Mouse (Mus musculus) small intestine, adult 2 months (tissue): ENCODE measurements around the gene Olfr61. TPM values are rescaled to one million over a fixed set of nuclear protein-coding genes. Genes with fewer than 3 reads are reported as not detected.

Source experiments
- H3K27ac ChIP-seq: fragments of 200-500 bp; 2 replicates; pipeline ENCODE4 v1.5.1; 2012; ENCODE audit warnings: low read depth, low read length, control low read depth, inconsistent platforms; ENCODE audit not compliant: insufficient read depth
- H3K27me3 ChIP-seq: fragments of 200-500 bp; 2 replicates; pipeline ENCODE4 v1.6.1; 2012; ENCODE audit warnings: mild to moderate bottlenecking, moderate library complexity, low read length, inconsistent platforms; ENCODE audit not compliant: control insufficient read depth, insufficient read depth
- H3K36me3 ChIP-seq: fragments of 200-500 bp; 2 replicates; pipeline ENCODE4 v1.6.1; 2012; ENCODE audit warnings: mild to moderate bottlenecking, low read length, control low read depth, inconsistent platforms; ENCODE audit not compliant: control insufficient read depth, insufficient read depth
- H3K4me1 ChIP-seq: fragments of 200-500 bp; 2 replicates; pipeline ENCODE4 v1.6.1; 2012; ENCODE audit warnings: low read length, inconsistent platforms, mixed read lengths; ENCODE audit not compliant: control insufficient read depth, insufficient read depth, insufficient read length
- H3K4me3 ChIP-seq: fragments of 200-500 bp; 2 replicates; pipeline ENCODE4 v1.5.1; 2012; ENCODE audit warnings: low read depth, mild to moderate bottlenecking, control low read depth, inconsistent platforms, low read length, moderate library complexity
- CTCF ChIP-seq: fragments of 200-500 bp; IDR thresholded peaks from 2 replicates; pipeline ENCODE4 v1.5.1; 2012; ENCODE audit warnings: low read depth, mild to moderate bottlenecking, control low read depth, inconsistent platforms, low read length, moderate library complexity, mixed read lengths; ENCODE audit not compliant: insufficient replicate concordance, insufficient read length; ENCODE audit errors: extremely low read depth
- POLR2A ChIP-seq: fragments of 200-500 bp; IDR thresholded peaks from 2 replicates; pipeline ENCODE4 v1.6.1; 2012; ENCODE audit warnings: low read depth, mild to moderate bottlenecking, control low read depth, inconsistent platforms, low read length, moderate library complexity
- WGBS: fragments of 180-500 bp; shearing (Covaris S2); methylation state at CpG from one replicate; pipeline ENCODE4 v1.1.7; 2018; 5-methylcytosine and 5-hydroxymethylcytosine counted together
- polyA plus RNA-seq: library from polyadenylated mRNA; depleted of rRNA; stranded (reverse); fragments of >200 nt; gene quantifications from 2 replicates; pipeline ENCODE4 v1.2.3, GENCODE M21; 2012; rRNA removed

Gene Olfr61
- polyA plus RNA-seq, 1 experiment, result not detected

DNA sequence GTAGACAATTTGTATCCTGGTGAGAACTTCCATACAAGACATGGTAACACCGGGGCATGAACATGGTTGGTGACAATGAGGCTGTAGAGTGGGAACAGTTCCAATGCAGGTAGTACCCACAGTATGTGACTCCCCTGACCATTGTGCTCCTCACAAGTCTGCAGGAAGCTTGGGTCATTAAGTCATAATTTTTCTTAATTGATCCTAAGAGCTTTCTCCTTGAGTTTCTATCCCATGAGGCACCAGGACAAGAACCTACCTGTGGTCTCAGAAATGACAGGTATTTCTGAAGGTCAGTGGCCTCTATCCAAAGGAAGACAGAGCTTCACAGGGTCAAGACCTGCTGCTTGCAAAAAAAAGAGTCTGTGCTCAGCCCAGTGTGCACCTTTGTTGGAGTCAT is 52.9 kb downstream of the Olfr61 start, which contains the start of gene Olfr45:
Gene Olfr45, plus strand, starts transcription at position 301 of the 400 bp plus-strand sequence.
- Histone ChIP-seq H3K4me3 (no peak within 1 kb of the TSS), H3K4me1 (no peaks in the 10 kb centered on the region), H3K27ac (no peak within 1 kb of the TSS), H3K27me3 (no peaks in the 10 kb centered on the region), H3K36me3 (no peaks in the 10 kb centered on the region)
- TF ChIP-seq POLR2A (no peak), CTCF (no peak)
- WGBS, result 89% methylated on average over 1 of the region's 1 CpGs

Other genes with a start within 250 kb of the Olfr61 start
- 0.04 TPM in 1 of 2 replicates, not detected in the other for gene Olfr531, start 226.1 kb upstream of the Olfr61 start, polyA plus RNA-seq
- gene Olfr532, start 207.3 kb upstream of the Olfr61 start, polyA plus RNA-seq, result not detected in 2 replicates
- not detected in 2 replicates for gene Olfr533, start 165.6 kb upstream of the Olfr61 start, polyA plus RNA-seq
- not detected in 2 replicates for gene Olfr535, start 144.8 kb upstream of the Olfr61 start, polyA plus RNA-seq
- gene Olfr536, start 121.6 kb upstream of the Olfr61 start, polyA plus RNA-seq, result not detected in 2 replicates
- not detected in 2 replicates for gene Olfr538, start 61.1 kb upstream of the Olfr61 start, polyA plus RNA-seq
- not detected in 2 replicates for gene Olfr46, start 27.7 kb upstream of the Olfr61 start, polyA plus RNA-seq
- gene Olfr53, start 17.5 kb downstream of the Olfr61 start, polyA plus RNA-seq, result not detected in 2 replicates
- not detected in 2 replicates for gene Olfr539, start 31.0 kb downstream of the Olfr61 start, polyA plus RNA-seq
- not detected in 2 replicates for gene Olfr45, start 53.0 kb downstream of the Olfr61 start, polyA plus RNA-seq
- gene Olfr541, start 68.3 kb downstream of the Olfr61 start, polyA plus RNA-seq, result not detected in 2 replicates
- 0.09 and 0.13 TPM in 2 replicates for gene Cyp2e1, start 134.8 kb downstream of the Olfr61 start, polyA plus RNA-seq
- not detected in 2 replicates for gene Syce1, start 158.9 kb downstream of the Olfr61 start, polyA plus RNA-seq
- not detected in 2 replicates for gene Zfp941, start 193.2 kb downstream of the Olfr61 start, polyA plus RNA-seq
- 36.7 and 37.3 TPM in 2 replicates for gene Urah, start 206.0 kb downstream of the Olfr61 start, polyA plus RNA-seq
- gene Scgb1c1, start 216.6 kb downstream of the Olfr61 start, polyA plus RNA-seq, result not detected in 2 replicates
- not detected in 2 replicates for gene Odf3, start 218.8 kb downstream of the Olfr61 start, polyA plus RNA-seq
- gene Gm45785, start 227.4 kb downstream of the Olfr61 start, polyA plus RNA-seq, result not detected in 2 replicates
- 47.5 and 95.5 TPM in 2 replicates for gene Ric8a, start 228.0 kb downstream of the Olfr61 start, polyA plus RNA-seq
- 10.4 and 17.1 TPM in 2 replicates for gene Bet1l, start 228.6 kb downstream of the Olfr61 start, polyA plus RNA-seq